Mouse (Mus musculus): Measurements from ENCODE around the gene Notch2.

GRCm38 (mm10) chr3:98151016-98151415, 137.7 kb downstream of the Notch2 start:
- TF ChIP-seq CTCF (IDR thresholded peaks at IDR 0.05) = no peak
- no peak for TF ChIP-seq POLR2A (IDR thresholded peaks at IDR 0.05; ENCODE audit: insufficient read depth, low read depth, low read length)

All from heart, adult 2 months (tissue).